Mouse (Mus musculus): Measurements from ENCODE around the gene Opn3.

Gene Opn3

DNA sequence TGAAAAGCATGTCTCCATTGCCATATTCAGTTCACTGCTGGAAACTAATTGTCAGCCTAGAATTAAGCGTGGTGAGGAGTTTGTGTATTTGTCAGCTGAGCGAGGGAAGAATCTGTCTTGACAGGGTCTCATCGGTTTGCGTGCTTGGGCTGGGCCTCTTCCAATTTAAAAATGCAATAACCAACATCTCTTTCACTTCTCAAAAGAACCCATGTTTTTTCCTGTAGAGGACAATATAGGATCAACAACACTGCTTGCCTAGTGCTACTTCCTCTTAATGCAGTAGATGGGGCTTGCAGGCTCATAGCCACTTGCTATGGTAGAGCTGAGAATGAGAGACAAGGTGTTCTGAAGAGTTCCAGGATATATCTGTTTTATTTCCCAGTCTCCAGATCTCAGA lies 32.7 kb downstream of the Opn3 start:
- no peak for DNase-seq (ENCODE audit: low read depth, low spot score)

DNA sequence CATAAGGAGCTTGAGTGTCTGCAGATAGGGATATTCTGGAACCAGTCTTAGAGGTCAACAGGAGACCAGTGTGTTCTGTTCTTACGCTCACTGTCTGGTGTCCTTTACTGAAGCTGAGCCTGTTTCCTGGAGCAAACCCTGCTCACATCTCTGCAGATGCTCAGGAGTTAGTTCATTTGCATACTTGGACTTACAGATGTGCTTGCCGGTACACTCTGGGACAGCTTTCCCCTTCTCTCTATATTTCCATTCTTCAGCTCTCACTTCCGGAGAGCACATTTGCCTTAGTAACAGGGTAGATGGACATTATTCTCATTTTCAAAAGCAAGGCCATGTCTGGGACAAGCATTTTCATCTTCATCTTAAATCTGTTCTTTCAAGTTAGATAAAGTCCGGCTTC lies 44.0 kb downstream of the Opn3 start:
- no peak for DNase-seq (ENCODE audit: low read depth, low spot score)

DNA sequence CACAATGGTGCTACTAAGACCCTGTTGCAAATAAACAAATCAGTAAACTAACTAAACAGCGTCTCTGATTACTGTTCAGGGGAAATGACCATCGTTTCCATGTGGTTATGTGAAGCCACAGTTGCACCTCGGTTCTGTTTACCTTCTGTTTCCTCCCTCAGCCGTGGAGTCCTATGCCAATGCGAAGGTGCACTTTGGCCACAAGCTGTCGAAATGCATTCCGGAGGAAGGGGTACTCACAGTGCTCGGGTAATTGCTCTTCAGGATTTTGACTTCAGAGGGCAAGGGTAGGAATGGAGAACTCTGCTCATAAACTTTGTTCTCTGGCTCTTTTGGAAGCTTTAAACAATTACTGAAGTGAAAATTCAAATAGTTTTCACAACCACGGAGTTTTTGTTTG lies 45.6 kb downstream of the Opn3 start:
- DNase-seq (ENCODE audit: low read depth, low spot score): no peak

DNA sequence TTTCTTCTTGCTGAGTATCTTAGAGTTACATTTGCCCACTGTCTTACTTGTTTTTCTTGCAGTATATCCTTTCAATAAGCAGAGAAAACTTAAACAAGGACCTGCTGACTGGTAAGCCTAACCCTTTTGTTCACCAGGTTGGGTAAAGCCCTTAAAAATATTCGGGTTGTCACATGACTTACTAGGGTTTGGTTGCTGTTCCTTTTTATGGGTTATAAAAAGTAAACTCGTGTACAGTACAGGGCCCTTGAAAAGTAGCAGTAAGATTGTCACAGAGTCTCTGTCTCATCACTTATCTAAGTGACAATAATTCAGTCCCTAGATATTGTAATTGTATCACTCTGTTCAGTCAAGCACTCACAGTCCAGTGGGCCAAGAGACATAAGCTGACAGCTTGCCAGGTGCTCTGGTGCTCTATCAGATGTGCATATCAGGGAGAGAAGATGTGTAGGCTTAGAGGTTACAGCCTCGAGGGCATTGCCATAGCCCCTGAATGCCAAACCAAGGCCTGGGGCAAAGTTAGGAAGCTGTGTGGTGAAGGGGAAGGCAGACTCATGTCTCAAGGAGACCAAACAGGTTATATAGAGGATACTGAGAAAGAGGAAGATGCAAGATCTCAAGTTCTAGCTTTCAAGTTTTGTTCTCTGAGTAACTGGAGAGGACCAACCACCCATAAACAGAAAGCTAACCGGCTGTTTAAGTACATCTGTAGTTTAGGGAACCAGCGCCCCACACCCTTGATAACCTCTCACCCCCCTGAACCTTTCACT lies 48.9 kb downstream of the Opn3 start:
- DNase-seq (ENCODE audit: low read depth, low spot score): no peak

DNA sequence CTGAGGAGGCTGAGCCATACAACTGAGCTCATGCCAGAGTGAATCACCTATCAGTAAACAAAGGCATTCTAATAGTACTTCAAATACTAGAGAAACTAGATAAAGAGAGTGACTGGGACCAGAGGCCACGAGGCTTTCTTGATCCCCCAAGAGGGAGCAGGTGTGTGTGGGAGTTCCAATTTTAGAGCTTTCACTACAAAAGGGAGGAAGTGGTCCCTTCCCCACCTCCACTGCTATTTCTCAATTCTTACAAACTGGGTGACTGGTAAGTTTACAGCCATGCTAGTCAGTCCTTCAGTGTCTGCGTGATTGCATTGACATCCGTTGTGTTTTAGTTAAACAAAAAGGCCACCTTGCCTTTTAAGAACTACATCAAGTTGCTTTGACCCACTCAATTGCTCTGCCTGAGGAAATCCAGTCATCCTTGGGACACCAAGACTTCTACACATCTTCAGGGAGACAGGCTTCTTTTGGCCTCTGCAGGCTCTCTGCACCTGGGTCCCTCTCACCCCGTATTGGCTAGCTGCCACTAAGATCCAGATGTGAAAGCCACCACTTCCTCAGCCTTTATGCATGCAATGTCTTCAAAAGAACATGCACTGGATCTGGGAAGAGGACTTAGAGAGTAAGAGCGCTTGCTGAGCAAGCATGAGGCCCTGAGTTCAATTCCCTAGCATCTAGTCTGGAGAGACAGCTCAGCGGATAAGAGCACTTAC lies 52.0 kb downstream of the Opn3 start:
- no peak for DNase-seq (ENCODE audit: low read depth, low spot score)

DNA sequence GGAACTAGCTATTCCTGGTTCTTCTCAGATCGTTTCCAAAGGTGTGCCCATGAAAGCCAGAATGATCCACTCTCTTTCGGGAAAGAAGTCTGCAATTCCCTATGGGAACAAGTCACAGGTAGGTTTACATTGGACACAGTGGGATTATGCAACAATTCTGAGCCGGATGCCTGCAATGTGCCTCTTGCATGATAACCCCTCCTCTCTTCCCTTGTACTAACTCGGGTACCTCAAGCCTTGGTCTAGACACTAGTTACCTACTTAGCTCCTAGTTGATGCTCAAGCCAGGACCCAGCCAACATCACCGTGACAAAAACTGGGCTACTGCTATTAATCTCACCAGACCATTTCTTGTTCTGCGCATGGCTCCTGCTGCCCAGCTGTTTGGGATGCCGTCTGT lies 53.5 kb downstream of the Opn3 start:
- no peak for DNase-seq (ENCODE audit: low read depth, low spot score)

DNA sequence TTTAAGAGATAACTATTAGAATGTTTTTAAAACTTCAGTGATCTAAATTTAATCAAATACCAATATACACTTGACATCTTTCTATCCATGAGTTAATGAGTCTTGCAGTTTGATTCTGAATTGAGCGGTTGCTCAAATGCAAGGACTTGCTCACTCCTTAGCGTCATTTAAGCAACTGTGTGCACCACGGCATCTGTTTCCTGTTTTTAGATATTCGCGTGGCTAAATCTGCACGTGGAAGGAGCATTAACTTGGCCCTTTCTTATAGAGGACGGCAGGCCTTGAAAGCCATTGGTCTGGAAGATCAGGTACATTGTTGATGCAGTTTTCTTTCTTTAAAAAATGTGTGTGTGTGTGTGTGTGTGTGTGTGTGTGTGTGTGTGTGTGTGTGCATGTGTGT lies 54.9 kb downstream of the Opn3 start:
- DNase-seq (ENCODE audit: low read depth, low spot score): no peak

DNA sequence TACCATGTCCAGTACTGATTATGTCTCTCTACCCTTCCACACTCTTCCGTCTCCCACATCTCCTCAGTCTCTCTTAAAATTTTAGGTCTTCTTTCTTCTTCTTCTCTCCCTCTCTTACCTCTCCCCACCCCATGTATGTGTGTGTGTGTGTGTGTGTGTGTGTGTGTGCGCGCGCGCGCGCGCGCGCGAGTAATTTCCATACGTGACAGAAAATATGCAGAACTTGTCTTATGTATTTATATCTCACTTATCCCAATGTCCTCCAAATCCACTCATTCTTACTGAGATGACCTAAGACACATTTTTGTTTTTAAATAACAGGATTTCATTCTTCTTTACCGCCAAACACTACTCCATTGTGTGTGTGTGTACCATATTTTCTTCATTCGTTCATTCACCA lies 60.1 kb downstream of the Opn3 start:
- DNase-seq (ENCODE audit: low read depth, low spot score): no peak

DNA sequence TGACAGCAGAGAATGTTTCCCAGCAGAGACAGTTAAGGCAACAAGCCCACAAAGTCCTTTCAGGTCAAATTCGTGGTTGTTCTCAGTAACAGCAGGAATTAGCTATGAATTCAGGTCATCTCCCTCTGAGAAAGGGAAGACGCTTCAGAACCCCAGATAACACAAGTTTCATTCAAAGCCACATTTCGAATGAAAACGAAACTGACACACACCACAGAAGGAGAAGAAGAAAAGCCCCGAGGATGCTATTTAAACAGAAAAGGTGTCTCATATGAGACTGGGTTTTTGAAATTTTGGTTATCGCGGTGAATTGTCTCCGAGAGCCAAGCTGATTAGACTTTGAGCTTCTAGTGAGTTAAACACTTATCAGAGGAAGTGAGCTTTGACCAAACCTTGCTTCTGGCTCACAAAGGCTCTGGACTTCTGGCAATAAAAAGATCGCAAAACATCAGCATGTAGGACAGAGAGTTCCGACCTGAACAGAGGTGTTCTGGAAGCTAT lies 60.8 kb downstream of the Opn3 start:
- no peak for DNase-seq (ENCODE audit: low read depth, low spot score)

DNA sequence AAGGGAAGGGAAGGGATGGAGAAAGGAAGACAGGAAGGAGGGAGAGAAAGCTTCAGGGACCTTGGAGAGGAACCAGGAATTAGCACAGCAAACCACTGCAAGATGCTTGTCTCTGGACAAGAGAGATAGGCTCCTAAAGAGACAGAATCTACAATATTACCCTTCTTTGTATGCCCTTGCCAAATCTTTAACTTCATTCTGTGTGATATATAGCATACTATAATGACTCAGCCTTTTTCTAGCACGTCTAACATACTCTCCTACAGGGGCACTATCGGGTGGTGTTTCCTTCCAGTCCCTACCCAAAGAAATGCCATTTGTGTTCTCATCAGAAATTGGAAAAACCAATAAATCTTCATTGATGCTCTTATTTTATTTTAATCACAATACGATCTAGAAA lies 61.5 kb downstream of the Opn3 start:
- DNase-seq (ENCODE audit: low read depth, low spot score): no peak

DNA sequence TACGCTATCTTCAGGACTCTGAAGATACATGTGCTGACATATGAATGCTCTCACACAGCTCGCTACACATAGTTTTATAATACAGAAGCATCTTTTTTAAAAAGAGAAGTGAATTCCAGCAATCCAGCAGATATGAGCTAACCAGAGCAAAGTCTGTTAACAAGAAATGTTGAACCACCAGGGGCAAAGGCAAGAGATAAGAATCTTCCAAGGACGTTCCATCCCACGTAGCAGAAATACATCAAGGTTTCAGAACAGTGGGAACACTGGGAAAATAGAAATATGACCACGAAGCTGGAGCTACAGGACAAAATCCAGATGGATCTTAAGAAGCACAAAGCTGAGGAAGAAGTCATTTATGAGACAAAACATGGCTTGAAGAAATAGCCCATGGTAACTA lies 62.2 kb downstream of the Opn3 start:
- no peak for DNase-seq (ENCODE audit: low read depth, low spot score)

DNA sequence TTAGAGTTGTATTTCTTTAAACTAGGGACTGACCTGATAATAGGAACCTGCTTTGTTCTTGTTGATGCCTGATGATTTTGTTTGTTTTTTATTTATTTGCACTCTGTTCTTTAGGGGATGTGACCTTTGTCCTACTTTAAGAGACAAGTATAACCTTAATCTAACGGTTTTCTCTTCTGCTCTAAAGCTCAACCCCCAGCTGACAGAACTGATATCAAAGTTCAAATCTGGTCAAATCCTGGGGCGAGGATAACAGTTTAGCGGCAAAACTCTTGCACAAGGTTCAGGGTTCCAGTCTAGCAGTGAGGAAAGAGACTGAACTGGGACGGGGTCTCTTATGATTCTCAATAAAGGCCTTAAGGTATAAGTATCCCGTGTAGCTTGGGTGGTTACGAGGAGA lies 63.3 kb downstream of the Opn3 start:
- no peak for DNase-seq (ENCODE audit: low read depth, low spot score)

DNA sequence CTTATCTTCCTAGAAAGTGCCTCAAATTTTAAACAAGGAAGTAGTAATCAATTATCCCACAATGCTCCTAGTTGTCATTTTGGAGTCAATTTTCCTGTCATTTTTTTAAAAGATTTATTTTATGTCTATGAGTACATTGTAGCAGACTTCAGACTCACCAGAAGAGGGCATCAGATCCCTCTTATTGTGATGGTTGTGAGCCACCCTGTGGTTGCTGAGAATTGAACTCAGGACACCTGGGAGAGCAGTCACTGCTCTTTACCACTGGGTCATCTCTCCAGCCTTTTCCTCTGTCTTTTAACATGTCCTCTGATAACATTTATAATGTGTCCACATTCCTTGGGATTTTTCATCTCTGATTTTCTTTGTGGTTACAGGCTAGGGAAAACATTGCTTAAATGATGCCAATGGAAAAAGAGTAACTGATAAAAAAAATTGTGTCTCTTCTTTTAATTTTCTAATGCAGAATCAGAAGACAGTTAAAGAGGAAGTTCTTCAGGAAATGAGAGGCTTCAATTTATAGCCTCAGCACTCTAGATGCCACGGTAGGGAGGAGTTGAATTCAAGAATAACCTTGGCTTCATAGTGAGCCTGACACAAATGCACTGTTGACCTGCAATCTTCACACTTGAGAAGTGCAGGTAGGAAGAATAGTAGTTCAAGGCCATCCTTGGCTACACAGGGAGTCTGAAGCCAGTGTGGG lies 66.4 kb downstream of the Opn3 start:
- DNase-seq (ENCODE audit: low read depth, low spot score): no peak

DNA sequence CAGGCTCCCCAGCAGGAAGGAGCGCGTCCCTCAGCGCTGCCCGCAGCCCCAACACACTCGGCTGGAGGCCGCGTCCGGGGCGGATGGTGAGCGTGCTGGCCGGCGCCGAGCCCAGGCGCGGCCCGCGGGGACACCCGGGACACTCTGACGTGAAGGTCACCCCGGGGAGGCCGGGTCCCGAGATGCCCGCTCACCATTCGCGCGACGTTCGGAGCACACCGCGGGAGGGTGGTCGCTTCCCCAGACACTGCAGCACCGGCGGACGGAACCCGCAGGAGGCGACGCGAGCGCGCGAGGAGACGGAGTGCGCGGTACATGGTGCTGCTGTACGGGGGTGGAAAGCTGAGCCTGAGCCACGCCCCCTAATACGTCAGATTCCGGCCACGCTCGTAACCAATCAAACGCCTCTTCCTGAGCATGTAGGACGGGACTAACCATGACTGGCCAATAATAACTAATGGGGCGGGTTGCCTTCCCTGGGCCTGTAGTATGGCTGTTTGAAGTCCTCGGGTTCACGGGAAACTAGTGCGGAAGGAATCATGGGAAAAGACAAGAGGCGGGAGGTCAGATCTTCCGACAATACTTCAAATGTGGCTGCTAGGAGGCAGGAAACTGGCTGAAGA lies 67.2 kb downstream of the Opn3 start, which contains the start of gene Fh1:
Gene Fh1, minus strand, starts transcription at position 379 of the 623 bp plus-strand sequence.
- peak; percentile 97 for DNase-seq (ENCODE audit: low read depth, low spot score)

DNA sequence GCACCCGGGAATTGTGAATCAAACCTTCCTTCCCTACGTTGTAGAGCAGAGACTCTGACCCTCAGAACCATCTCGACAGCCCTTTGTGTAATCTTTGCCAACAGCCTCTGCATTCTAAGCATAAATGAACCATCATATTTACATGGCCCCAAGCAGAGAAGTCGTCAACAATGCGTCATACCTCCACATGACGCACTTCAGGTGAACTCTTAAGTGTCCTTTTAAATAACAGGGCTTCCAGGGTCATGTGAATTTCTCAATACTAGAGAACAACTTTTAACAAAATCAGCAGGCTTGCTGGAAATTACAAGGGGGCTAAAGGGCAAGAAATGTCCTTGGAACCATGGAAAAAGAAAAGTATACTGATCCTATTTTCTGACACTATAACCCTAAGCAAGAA lies 68.9 kb downstream of the Opn3 start:
- DNase-seq (ENCODE audit: low read depth, low spot score): no peak

DNA sequence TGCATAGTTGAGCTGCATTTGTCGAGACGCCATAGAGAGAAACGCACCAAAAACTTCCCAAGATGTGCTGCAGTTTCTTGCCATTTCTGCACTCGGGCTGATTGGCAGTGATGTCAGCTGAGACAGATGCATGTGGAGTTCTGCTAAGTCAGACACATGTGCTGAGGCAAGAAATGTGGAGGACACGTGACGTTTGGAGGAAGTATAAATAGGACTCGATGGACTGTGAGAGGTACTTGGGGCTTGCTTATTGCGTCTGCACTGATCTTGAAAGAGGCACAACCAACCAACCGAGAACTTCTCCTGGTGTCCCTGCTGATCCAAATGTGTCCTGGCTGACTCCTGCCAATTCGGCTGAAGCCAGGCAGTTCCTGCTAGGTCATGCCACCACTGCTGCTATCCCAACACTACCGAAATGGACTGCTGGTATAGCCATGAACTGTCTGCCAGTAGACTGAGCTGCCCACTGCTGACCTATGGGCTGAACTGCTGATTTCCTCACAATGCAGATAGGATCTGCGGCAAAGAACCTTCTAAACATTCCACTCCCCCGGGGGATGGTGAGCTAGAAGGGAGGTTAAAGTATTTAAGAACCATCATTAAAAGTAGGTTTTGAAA lies 72.7 kb downstream of the Opn3 start, which contains the start of gene Kmo:
Gene Kmo, plus strand, starts transcription at position 568 of the 618 bp plus-strand sequence.
- no peak for DNase-seq (ENCODE audit: low read depth, low spot score)

DNA sequence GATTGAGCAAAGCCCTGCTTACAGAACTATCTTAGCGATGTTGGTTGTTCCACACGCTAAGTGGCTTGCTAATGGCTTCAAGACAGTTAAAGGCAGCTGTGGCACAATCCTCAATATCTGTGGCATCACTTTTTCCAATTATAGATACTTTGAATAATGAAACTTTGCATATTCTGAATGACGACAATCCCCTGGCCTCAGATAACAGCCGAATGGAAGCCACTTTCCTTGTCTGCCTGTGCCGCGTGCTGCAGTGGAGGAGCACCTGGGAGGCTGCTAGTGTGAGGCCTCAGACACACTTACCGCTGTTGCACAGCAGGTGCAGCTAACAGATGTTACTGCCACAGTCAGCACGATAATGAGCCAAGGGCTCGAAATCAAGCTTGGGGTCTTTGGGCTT lies 77.6 kb downstream of the Opn3 start:
- DNase-seq (ENCODE audit: low read depth, low spot score): no peak

All from brain, embryonic 18.5 days (tissue).